Mouse (Mus musculus): ENCODE measurements around the gene Acvr1b.

DNA sequence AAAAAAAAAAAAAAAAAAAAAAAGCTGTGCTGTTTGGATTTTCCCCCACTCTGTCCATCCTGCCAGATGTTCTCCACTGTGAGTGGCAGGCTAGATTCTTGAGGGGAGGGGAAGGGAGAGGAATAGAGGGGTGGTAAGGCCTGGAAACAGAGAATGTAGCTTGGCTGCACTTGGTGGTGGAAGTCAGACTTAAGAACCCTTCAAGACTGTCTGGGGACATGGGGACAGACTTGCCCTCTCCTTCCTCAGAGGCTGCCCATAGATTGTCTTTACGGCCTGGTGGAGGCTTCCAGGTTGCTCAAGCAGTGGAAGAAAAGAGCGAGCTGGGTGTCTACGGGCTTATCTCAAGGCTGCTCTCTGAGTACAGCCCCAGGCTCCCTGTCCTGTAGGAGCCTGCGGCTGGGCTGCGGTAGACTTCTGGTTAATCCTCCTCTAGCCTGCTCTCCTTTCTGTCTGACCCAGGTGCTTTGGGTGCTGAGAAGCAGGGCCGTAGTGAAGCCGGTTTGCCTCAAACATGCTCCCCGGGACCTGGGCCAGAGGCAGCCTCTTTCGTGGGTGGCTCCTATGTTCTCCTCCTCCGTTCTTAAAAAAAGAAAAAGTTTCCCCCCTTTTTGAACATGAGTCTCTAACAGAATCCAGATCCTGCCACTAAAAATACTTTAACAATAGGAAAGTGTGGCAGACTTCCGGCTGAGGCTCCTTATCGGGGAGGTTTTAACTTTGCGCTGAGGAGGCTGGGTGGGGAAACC, 87.2 kb downstream of the Acvr1b start:
- no peak for TF ChIP-seq CTCF (IDR thresholded peaks at IDR 0.05; ENCODE audit: borderline replicate concordance, extremely low read depth, insufficient read depth, insufficient read length)
- TF ChIP-seq POLR2A (IDR thresholded peaks at IDR 0.05; ENCODE audit: borderline replicate concordance, extremely low read depth, insufficient read depth, insufficient read length, poor library complexity, severe bottlenecking): no peak
